Mouse (Mus musculus) testis, adult 2 months (tissue): ENCODE results near the gene Sec62. TPM values are rescaled to one million over a fixed set of nuclear protein-coding genes. Genes with fewer than 3 reads are reported as not detected.

Experiments used
- H3K27ac ChIP-seq: fragments of 200-500 bp; 2 replicates; pipeline ENCODE4 v1.5.1; 2012; ENCODE audit warnings: low read depth, low read length; ENCODE audit not compliant: control insufficient read depth, insufficient read depth
- H3K27me3 ChIP-seq: fragments of 200-500 bp; 2 replicates; pipeline ENCODE4 v1.6.1; 2012; ENCODE audit warnings: mild to moderate bottlenecking, low read length, moderate library complexity; ENCODE audit not compliant: control insufficient read depth, insufficient read depth
- H3K36me3 ChIP-seq: fragments of 200-500 bp; 2 replicates; pipeline ENCODE4 v1.6.1; 2012; ENCODE audit warnings: mild to moderate bottlenecking, low read length; ENCODE audit not compliant: control insufficient read depth, insufficient read depth
- H3K4me1 ChIP-seq: fragments of 200-500 bp; 2 replicates; pipeline ENCODE4 v1.6.1; 2012; ENCODE audit warnings: low read length; ENCODE audit not compliant: control insufficient read depth, insufficient read depth
- H3K4me3 ChIP-seq: fragments of 200-500 bp; 2 replicates; pipeline ENCODE4 v1.5.1; 2012; ENCODE audit warnings: low read depth, mild to moderate bottlenecking, low read length, moderate library complexity, mixed read lengths; ENCODE audit not compliant: control insufficient read depth
- CTCF ChIP-seq: fragments of 200-500 bp; IDR thresholded peaks from 2 replicates; pipeline ENCODE4 v1.5.1; 2012; ENCODE audit warnings: low read depth, mild to moderate bottlenecking, inconsistent platforms, low read length, moderate library complexity; ENCODE audit not compliant: control insufficient read depth, insufficient read depth, insufficient replicate concordance
- POLR2A ChIP-seq: fragments of 200-500 bp; IDR thresholded peaks from 2 replicates; pipeline ENCODE4 v1.6.1; 2012; ENCODE audit warnings: low read depth, mild to moderate bottlenecking, inconsistent platforms, low read length, moderate library complexity; ENCODE audit not compliant: control insufficient read depth
- polyA plus RNA-seq: library from polyadenylated mRNA; depleted of rRNA; stranded (reverse); fragments of >200 nt; gene quantifications from 2 replicates; pipeline ENCODE4 v1.2.3, GENCODE M21; 2012; rRNA removed

Gene Sec62
- polyA plus RNA-seq, result 6.7 and 9.0 TPM in 2 replicates

DNA sequence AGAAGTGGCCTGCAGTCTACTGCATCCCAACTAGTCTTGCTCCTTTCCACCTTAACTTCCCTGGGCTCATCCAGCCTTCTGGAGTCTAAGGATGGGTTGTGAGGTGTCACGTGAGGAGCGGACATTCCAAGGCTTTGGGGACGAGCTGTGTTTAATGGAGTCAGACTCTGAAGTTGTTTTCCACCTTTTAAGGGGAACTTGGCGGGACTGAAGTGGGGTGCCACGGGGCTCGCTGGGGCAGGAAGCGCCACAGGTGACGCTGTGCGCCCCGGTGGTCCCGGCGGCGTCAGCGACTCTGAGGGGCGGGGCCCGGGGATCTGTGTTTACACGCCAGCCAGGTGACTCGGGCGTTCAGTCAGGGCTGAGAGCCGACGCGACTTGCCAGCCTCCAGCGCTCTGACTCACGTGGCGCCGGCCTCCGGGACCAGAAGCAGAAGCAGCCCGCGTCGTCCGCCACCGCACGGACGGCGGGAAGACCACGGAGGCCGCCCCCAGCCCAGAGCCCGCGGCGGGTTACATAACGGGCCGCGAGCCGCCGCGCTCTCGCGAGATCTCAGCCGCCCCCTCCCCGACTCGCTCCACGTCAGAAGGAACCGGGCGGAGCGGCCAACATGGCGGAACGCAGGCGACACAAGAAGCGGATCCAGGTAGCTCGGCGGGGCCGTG, at the start of gene Sec62:
Sec62 (plus strand) TSS at position 139 of the 666 bp plus-strand sequence.
- no peak for TF ChIP-seq CTCF
- peak; percentile 90 for TF ChIP-seq POLR2A
- Histone ChIP-seq H3K27ac (peak within 1 kb of the TSS; percentile 98), H3K4me1 (peaks cover 2% of the 10 kb centered on the region), H3K27me3 (no peaks in the 10 kb centered on the region), H3K36me3 (no peaks in the 10 kb centered on the region), H3K4me3 (peak within 1 kb of the TSS; percentile 94)

DNA sequence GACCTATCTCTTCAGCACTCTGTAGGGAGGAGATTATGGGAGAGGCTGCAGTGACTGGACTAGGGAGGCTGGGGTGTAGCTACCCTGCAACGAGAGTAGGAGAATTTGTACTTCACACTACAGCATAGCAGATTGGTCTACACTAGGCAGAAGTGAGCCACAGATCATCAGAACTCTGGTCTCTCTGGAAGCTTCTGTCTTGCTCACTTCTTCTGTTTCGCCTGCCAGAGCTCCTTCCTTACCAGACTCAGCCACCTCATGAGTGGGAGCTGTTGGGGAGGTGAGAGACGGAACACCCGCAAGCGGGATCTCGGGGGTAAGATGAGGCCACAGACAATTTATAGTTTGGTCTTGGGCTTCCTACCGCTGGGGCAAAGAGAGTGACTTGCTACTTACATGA, 49.8 kb upstream of the Sec62 start:
- TF ChIP-seq CTCF, result no peak
- no peak for TF ChIP-seq POLR2A
- Histone ChIP-seq H3K4me1 (no peaks in the 10 kb centered on the region), H3K4me3 (no peak overlapping the region), H3K36me3 (no peaks in the 10 kb centered on the region), H3K27ac (no peak overlapping the region), H3K27me3 (no peaks in the 10 kb centered on the region)

DNA sequence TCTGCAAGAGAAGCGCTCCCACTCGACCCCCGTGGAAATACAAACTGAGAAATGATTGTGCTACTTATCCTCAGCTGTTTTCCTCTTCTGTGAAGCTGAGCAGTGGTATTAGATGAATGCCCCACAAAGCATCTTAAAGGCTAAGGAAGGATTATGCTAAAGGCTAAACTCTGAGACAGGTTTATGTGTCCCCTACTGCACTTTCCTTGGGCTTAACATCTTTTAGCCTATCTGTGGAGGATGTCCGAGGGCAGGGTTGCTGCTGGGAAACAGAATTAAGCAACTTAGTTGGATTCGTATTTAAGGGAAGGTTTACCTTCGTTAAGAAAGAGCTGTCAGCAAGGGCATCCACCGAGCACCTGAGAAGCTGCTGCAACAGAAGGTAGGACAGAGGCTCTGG, 46.7 kb upstream of the Sec62 start, which contains the start of gene Samd7:
Samd7 (plus strand) TSS at position 288 of the 400 bp plus-strand sequence.
- Histone ChIP-seq H3K36me3 (no peaks in the 10 kb centered on the region), H3K4me1 (no peaks in the 10 kb centered on the region), H3K4me3 (no peak within 1 kb of the TSS), H3K27ac (no peak within 1 kb of the TSS), H3K27me3 (no peaks in the 10 kb centered on the region)
- TF ChIP-seq POLR2A, result no peak

DNA sequence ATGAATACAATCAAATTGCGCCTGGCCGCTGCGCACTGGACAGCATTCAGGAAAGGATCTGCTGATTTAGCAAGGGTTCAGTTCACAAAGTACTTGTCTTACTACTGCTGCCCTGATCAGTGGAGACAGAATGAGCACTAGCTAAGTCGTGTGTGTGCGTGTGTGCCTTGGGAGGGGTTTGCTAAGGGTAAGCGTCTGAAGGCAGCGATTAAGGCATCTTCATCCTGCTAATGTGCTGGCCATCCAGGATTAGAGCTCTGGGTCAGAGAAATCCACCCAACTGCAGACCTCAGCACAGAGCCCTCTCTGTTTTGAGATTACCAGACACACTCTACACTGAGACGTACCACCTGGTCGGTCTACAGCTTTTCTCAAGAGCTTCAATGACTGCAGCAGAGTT, 44.4 kb upstream of the Sec62 start:
- H3K27ac ChIP-seq, result no peak overlapping the region
- no peaks in the 10 kb centered on the region for H3K27me3 ChIP-seq
- TF ChIP-seq POLR2A, result no peak
- TF ChIP-seq CTCF, result no peak
- H3K4me1 ChIP-seq, result no peaks in the 10 kb centered on the region
- H3K36me3 ChIP-seq, result no peaks in the 10 kb centered on the region
- no peak overlapping the region for H3K4me3 ChIP-seq

DNA sequence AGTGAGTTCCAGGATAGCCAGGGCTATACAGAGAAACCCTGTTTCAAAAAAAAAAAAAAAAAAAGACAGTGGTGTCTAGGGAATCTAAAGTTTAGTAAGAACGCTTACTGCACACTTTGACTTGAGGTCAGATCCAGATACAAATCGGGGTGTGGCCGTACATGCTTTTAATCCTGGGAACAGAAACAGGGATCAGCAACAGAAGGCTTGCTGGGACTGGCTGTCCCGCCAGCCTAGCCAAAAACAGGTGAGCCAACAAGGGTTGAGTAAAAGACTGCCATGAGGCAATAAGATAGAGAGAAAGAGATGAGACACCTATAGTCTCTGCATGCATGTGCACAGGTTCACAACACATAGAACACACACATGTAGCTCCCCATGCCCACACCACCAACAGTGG, 38.0 kb upstream of the Sec62 start:
- Histone ChIP-seq H3K27me3 (no peaks in the 10 kb centered on the region), H3K4me1 (peaks cover 6% of the 10 kb centered on the region), H3K36me3 (no peaks in the 10 kb centered on the region), H3K27ac (no peak overlapping the region), H3K4me3 (no peak overlapping the region)
- TF ChIP-seq POLR2A (no peak), CTCF (no peak)

DNA sequence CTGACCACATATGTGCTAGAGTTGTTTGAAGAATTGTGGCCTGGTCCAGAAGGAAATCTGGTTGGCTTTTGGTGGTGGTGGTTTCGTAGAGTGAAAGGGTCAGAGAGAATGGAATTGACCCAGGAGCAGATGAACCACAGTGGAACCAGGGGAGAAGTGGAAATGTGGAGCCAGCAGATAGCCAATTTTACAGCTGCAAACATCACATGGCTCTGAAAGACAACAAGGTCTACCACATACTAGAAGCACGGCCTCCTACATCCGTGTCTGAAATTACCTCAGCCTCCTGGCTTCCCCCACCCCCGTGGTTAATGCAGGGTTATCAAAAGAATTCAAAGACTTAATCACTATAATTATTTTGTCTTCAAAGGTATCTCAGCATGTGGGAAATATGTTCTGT, 27.8 kb upstream of the Sec62 start:
- no peaks in the 10 kb centered on the region for H3K27me3 ChIP-seq
- H3K36me3 ChIP-seq, result no peaks in the 10 kb centered on the region
- TF ChIP-seq CTCF (no peak), POLR2A (no peak)
- H3K27ac ChIP-seq, result no peak overlapping the region
- H3K4me1 ChIP-seq, result no peaks in the 10 kb centered on the region
- no peak overlapping the region for H3K4me3 ChIP-seq

DNA sequence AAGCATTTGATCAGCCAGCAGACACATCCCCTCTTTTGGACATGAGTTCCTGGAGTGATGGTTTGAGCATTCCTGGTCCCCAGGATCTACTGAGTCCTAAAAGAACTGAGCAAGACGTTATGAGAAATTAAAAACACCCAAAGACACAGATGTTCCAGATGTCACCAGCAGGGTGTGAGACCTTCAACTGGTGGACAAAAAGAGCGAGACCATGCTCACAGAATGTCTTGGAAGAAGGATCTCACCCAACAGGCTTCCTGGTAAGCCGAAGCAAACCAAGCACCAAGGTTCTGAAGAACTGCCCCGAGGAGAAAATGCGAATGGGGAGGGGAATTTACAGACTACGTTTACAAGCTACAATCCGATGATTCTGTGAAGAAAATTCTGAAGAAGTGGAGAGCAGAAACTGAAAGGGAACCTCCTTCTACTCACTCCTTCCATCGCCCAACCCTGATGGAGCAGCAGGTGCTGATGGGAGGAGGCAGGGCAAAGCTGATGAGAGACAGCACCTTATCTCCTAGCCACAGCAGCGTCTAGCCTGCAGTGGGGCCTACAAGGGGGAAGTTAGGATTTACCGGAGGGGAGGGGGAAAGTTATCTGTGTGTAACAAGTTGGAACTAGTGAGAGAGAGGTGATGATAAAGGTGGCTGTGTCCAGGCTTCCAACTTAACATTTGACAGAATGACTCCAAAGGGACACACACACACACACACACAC, 27.2 kb upstream of the Sec62 start:
- no peak for TF ChIP-seq POLR2A
- TF ChIP-seq CTCF, result no peak
- no peak overlapping the region for H3K27ac ChIP-seq

More for the DNA sequence above, 27.2 kb upstream of the Sec62 start:
- no peaks in the 10 kb centered on the region for H3K4me1 ChIP-seq
- no peak overlapping the region for H3K4me3 ChIP-seq
- H3K27me3 ChIP-seq, result no peaks in the 10 kb centered on the region
- H3K36me3 ChIP-seq, result no peaks in the 10 kb centered on the region
